Mouse (Mus musculus): ENCODE data around the gene Sh3pxd2a.

The Sh3pxd2a gene

GRCm38 (mm10) chr19:47228725-47229252 lies 235.4 kb downstream of the Sh3pxd2a start:
- peak; percentile 98 for DNase-seq

DNA sequence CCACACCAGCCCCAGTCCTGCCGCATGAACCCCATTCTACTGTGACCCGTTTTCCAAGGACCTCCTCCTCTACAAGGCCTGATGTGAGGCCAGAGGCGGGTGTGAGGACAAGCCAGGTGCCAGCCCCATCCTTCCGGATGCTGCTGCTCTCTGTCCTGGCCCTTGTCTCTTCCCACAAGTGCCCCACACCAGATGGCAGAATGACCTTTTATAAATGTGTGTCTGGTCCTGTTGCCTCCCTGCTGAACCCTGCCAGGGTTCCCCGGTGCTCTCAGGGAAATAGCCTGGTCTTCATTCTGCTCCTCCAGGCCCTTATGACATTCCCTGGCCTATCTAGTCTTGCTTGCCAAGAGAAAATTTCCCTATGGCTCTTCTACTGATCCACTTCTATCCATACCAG lies 238.4 kb downstream of the Sh3pxd2a start:
- no peak for DNase-seq

DNA sequence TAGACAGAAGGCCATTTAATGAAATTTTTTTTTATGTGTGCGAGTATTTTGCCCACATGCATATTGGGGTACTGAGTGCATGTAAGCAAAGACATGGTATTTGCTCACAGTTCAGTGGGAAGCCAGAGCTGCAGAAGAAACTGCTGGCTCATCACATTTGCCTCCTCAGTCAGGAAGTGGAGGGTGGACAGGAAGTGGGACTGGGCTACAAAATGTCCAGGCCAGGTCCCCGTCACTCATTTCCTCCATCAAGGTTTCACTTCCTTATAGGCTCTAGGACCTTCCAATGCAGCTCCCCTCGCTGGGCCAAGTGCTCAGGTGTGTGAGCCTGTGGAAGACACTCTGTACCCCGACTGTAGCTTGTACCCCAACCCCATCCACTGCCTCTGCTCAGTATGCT lies 239.5 kb downstream of the Sh3pxd2a start:
- DNase-seq = peak; percentile 97

DNA sequence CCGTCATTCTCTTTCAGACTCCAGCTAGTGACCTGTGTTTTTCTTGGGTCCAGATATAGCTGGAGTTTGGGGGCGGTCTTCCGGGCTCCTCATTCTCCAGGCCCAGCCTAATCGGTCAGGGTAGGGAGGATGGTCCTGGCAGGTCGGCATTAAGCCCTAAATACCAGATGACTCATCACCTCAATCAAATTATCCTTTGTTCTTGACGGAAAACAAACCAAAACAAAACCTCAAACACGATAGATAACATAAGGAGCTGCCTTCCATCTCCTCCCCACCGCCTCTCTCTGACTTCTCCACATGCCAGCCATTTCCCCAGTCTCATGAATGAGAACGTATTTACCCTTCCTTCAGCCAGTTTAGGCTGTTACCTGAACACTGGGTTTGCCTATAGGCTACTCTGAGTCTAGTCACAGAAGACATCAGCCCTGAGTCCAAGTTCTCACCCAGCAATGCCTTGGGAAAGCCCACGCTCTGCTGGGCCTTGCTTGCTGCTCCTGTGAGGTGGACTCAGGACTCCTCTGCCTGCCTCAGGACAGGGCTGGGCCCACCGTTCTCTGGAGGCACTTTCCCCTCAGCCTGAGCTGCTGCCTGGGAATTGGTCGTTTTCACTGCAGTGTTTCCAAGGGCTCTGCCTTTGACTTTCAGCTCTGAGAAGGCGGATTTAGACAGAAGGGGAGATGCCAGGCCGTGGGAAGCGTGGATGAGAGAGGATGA lies 241.2 kb downstream of the Sh3pxd2a start:
- no peak for DNase-seq

DNA sequence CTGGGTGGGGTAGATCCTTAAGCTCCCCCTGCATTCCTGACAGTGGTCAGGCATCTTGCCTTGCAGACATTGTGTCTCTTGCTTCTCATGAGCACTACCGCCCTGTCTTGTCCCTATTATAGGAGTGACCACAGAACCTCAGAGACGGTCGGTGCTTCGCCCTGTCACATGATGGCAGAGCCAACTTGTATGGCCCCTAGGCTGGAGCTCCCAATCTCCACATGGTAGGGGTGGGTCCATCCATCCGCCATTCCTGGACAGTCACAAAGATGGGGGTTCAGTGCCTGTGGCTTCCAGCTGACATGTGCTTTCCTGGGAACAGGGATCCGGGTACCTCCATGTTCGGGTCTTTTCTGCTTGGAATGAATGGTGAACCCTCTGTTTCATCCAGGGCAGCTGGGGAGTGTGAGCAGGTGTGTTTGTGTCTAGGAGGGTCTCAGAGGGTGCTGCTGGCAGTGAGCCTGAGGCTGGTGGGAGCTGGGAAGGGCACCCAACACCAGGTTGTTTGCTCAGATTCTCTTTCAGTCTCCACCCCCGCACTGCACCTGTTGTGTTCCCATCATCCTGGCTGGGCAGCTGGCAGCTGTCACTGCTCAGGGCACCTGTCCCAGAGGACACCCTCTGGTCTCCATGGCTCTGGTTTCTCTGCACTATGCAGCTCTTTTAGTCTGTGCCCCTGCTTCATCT lies 241.9 kb downstream of the Sh3pxd2a start:
- DNase-seq = no peak

DNA sequence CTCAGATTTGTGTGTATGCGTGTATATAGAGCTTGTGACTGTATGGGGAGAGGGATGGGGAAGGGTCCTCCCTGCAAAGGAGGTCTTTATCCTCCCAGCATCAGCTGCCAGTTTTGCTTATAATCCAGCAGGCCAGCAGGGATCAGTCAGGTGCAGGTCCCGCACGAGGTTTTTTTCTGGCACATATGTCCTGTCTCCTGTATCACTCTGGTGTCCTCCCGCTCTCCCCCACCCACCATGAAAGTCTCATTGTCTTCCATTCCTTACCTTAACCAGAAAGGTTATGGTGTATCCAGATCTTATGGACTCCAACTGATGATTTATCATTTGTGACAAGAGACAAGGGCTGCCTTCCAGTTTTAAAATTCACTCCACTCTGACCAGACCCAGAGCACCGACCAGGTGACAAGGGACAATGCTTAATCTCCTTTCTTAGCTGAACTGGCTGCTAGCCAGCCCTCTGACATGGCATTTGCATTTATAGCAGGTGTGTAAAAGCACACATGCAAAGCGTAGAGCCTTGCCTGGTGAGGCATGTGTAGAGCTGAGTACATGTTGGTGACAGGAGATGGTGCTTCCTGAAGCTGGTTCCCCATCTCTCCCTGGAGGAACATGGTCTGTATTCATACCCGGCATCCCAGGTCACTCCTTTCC lies 242.6 kb downstream of the Sh3pxd2a start:
- DNase-seq = no peak

- DNase-seq = no peak
Observed at GRCm38 (mm10) chr19:47221006-47221405, 243.2 kb downstream of the Sh3pxd2a start.

DNA sequence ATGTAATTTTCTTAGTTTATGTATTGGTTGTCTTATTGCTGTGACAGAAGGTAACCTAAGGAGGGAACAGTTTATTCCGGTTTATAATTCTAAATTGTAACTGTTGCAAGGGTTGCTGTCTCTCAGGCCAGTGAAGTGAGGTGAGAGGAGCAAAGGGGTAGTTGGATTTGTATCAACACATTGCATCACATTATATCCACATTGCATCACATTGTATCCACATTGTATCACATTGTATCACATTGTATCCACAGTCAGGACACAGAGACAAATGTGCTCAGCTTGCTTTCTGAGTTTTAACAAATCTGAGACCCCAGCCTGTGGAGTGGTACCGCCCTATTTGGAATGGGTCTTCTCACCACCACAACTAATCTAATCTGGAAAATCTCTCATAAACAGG lies 244.0 kb downstream of the Sh3pxd2a start:
- DNase-seq = no peak

GRCm38 (mm10) chr19:47219622-47220021 lies 244.6 kb downstream of the Sh3pxd2a start:
- no peak for DNase-seq

- DNase-seq = peak; percentile 75
Observed at GRCm38 (mm10) chr19:47216766-47217165, 247.4 kb downstream of the Sh3pxd2a start.

DNA sequence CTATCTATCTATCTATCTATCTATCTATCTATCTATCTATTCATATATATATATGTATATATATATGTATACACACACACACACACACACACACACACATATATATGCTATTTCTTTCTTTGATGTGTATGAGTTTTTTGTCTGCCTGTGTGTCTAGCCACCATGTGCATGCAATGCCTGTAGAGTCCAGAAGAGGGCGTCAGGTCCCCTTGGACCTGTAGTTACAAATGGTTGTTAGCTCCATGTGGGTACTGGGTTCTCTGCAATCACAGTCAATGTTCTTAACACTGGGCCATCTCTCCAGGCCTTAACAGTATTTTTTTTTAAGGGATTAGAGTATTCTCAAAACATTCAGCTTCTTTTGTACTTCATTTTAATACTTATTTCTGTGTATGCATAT lies 250.7 kb downstream of the Sh3pxd2a start:
- no peak for DNase-seq

DNA sequence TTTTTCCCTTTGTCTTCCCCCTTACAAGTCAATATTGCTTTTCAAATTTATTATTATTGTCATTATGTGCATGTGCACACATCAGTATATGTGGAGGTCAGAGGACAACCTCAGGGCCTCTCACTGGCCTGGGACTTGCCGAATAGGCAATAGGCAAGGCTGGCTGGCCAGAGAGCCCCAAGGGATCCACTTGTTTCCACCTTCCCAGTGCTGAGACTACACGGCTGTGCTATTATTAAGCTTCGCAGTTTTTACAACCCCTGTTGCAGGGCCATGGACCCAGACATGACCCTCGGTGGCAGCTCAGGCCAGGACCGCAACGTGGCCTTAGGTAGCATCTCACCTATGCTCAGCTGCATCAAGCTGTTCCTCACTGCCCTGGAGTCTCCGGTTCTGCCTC lies 251.8 kb downstream of the Sh3pxd2a start:
- DNase-seq = no peak

DNA sequence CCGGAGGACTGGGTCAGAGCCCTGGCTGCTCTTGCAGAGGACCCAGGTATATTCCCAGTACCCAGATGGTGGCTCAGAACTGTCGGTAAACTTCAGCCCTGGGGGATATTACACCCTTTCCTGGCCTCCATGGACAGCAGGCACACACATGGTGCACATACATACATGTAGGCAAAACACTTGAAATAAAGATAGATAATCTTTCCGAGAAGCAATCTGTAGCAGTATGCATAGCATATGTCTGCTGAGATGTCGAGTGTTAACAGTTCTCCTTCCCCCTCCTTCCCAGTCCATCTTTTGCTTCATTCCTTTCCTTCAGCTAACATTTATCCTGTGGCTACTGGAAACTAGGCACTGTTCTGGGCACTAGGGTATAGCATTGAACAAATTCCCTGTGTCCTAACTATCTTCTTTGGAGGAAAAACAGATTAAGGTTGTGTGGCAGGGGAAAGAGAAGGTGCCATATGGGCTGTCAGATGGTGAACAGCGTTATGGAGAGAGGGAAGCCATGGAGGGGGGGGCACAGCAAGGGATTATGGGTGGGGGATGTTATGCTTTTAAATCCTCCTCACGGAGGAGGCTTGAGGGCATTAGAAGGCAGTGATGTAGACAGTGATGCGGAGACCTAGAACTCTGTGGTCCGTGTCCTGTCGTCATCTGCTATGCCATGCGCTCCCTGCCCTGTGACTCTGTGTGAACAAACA lies 252.4 kb downstream of the Sh3pxd2a start:
- DNase-seq = no peak

DNA sequence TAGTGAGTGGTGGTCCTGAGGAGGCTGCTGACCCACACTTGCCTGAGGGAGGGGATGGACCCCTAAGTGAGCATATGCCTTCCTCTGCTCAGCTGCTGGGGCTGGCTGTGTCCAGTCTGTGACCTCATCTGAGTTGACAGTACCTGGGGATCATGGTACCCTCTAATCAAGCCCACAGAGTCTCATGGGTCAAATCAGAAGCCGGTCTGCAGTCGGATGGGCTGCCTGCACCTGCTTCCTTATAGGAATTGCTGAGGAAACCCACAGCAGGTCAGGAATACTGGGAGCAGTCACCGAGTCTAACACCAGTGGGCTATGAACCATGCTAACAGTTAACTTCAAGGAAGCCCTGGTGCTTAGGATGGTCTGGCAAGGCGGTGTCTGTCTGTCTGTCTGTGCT lies 253.8 kb downstream of the Sh3pxd2a start:
- peak; percentile 86 for DNase-seq
